Mouse (Mus musculus) hindbrain, postnatal 0 days (tissue): ENCODE measurements around the gene Galns. TPM values are rescaled to one million over a fixed set of nuclear protein-coding genes. Genes with fewer than 3 reads are reported as not detected.
A peak's percentile ranks its signal among the peaks of the same experiment; 100 is the strongest.

Source experiments
- ATAC-seq: fragments of 200-750 bp; cut with Nextera tagmentation; 2 replicates; pipeline ENCODE4 v1.8.0; 2017; ENCODE audit warnings: mild to moderate bottlenecking, moderate TSS enrichment, moderate library complexity
- DNase-seq: peaks from one replicate; pipeline ENCODE4 v3.0.0-alpha.2; 2015; ENCODE audit warnings: low spot score
- H3K27ac ChIP-seq: fragments of 300-500 bp; sonication (generic); 2 replicates; pipeline ENCODE4 v1.5.1; 2014; ENCODE audit warnings: mild to moderate bottlenecking
- H3K27me3 ChIP-seq: fragments of 300-500 bp; sonication (generic); 2 replicates; pipeline ENCODE4 v1.6.1; 2014; ENCODE audit warnings: low read length, mixed read lengths; ENCODE audit not compliant: insufficient read depth
- H3K36me3 ChIP-seq: fragments of 300-500 bp; sonication (generic); 2 replicates; pipeline ENCODE4 v1.6.1; 2014; ENCODE audit warnings: low read length, mixed read lengths; ENCODE audit not compliant: insufficient read depth
- H3K4me1 ChIP-seq: fragments of 300-500 bp; sonication (generic); 2 replicates; pipeline ENCODE4 v1.6.1; 2014; ENCODE audit warnings: antibody characterized with exemption, low read length, mixed read lengths; ENCODE audit not compliant: insufficient read depth
- H3K4me2 ChIP-seq: fragments of 300-500 bp; sonication (generic); 2 replicates; pipeline ENCODE4 v1.6.1; 2014; ENCODE audit warnings: low read depth, mild to moderate bottlenecking, low read length, moderate library complexity, mixed read lengths
- H3K4me3 ChIP-seq: fragments of 300-500 bp; sonication (generic); 2 replicates; pipeline ENCODE4 v1.5.1; 2014; ENCODE audit warnings: low read length
- H3K9ac ChIP-seq: fragments of 300-500 bp; sonication (generic); replicated peaks from 2 replicates; pipeline ENCODE4 v1.6.1; 2014; ENCODE audit warnings: mild to moderate bottlenecking, low read length, moderate library complexity, mixed read lengths
- H3K9me3 ChIP-seq: fragments of 300-500 bp; sonication (generic); 2 replicates; pipeline ENCODE4 v1.6.1; 2016; ENCODE audit warnings: low read length, mixed read lengths
- CTCF ChIP-seq: IDR thresholded peaks from 2 replicates; pipeline ENCODE4 v1.5.1; 2016; ENCODE audit warnings: antibody characterized with exemption, control low read depth, low read depth
- WGBS: fragments of 180-500 bp; shearing (Covaris S2); extraction: QIAGEN DNeasy Blood & Tissue Kit; methylation state at CpG from one replicate; pipeline ENCODE4 v1.1.7; 2014; 5-methylcytosine and 5-hydroxymethylcytosine counted together
- polyA plus RNA-seq: library from polyadenylated mRNA; unstranded; fragments of >200 nt; fragmentation: Nextera tagmentation; extraction: Ambion mirVana; gene quantifications from 2 replicates; pipeline ENCODE4 v1.2.1, GENCODE M21; 2015
- total RNA-seq: library from RNA; depleted of rRNA; stranded (reverse); fragments of >200 nt; gene quantifications from 2 replicates; pipeline ENCODE4 v1.2.3, GENCODE M21; 2014

Galns gene
- total and polyA plus RNA-seq, 2 experiments from 2014 or later: 9.1 to 12.0 TPM

DNA sequence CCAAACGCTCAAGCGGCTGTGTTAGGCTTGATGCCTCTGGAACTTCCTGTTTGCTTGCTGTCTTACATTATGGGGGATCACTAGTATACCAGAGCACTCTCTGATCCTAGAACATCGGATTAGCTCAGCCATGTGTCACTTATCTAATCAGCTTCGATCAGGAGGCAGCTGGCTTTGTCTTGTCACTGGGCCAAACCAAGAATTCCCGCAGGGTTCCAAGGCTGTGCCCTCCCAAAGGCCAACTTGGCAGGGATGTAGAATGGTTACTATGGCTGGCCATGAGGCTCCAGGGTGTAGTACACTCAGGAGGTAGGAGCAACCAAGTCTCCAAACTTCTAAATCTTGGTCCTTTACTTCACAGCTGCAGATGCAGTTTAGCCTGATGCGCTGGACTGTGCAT lies 44.5 kb downstream of the Galns start:
- peak overlapping the region; percentile 78 for H3K4me3 ChIP-seq
- H3K27me3 ChIP-seq: no peaks in the 10 kb centered on the region
- peak; percentile 47 for DNase-seq
- no peaks in the 10 kb centered on the region for H3K36me3 ChIP-seq
- peak overlapping the region; percentile 94 for H3K4me2 ChIP-seq
- peak overlapping the region; percentile 75 for H3K9ac ChIP-seq
- peak overlapping the region; percentile 90 for H3K27ac ChIP-seq
- ATAC-seq: 0 out of 2 replicates have a peak, but pooled peaks have one; percentile 0
- no peak for TF ChIP-seq CTCF
- no peaks in the 10 kb centered on the region for H3K9me3 ChIP-seq
- H3K4me1 ChIP-seq: peaks cover 4% of the 10 kb centered on the region; the same call in 1 of the 2 replicates
- WGBS: 22% methylated on average over 6 of the region's 6 CpGs

DNA sequence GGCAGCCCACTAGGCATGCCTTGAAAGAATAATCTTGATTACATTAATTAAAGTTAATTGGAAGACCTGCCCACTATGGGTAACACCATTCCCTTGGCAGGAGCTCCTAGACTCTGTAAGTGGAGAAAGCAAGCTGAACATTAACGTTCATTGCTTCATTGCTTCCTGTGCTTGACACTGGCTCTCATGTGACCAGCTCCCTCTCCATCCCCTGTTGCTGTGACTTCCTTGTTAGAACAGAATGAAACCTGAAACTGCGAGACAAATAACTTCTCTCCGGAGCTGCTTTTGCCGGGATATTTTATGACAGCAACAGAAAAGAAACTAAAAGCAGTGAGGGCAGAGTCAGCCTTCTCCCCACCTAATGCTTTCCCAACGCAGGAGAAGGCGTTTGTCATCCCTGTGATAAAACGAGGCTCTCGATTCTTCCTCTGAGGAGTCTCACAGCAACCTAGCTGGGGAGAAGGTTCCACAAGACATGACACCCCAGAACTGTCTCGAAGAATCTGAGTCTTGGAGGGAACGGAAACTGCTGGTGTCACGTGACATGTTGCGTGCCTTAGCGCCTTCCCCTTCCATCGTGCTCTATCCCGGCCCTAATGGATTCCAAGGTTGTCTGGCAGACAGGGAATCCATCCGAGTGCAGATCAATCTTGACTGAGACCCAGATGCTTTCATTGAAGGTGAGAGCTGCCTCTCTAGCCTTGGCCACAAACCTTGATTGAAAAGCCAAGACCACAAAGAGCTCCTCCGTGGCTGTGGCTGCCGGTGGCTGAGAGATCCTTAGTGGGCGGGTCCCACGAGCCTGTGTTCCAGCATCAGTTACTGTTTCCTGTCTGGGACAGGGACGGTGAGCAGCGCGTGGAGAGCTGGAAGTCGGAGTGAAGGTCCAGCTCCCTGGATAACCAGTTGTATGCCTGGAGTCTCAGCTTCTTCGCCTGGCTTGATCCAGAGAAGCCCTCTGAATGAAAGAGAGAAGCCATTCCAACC lies 46.6 kb downstream of the Galns start:
- WGBS: 87% methylated on average over 25 of the region's 25 CpGs
- peaks cover 4% of the 10 kb centered on the region; the same call in 1 of the 2 replicates for H3K4me1 ChIP-seq
- ATAC-seq (no peak), DNase-seq (no peak)
- H3K9ac ChIP-seq: no peak overlapping the region
- H3K4me3 ChIP-seq: no peak overlapping the region
- no peak overlapping the region for H3K27ac ChIP-seq
- H3K9me3 ChIP-seq: no peaks in the 10 kb centered on the region
- H3K4me2 ChIP-seq: no peak overlapping the region
- TF ChIP-seq CTCF: no peak
- no peaks in the 10 kb centered on the region for H3K27me3 ChIP-seq
- no peaks in the 10 kb centered on the region for H3K36me3 ChIP-seq

DNA sequence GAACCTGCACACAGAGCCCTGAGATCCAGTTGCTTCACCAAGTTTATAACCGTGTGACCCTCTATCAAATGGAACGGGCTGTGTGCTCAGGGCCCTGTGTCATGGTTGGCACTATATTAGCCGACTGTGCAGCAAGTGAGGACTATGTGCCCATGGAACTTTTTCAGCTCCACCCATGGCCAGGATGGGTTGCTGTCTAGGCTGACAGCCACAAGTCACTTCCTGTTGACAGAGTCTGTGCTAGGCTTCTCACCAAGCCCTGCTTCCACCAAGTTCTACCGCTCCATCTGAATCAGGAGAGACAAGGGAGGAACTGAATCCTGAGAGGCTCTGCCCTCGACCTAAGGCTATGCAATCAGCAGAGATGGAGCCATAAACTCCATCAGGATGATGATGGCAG lies 50.1 kb downstream of the Galns start:
- no peaks in the 10 kb centered on the region for H3K27me3 ChIP-seq
- no peak overlapping the region for H3K4me3 ChIP-seq
- no peak for TF ChIP-seq CTCF
- no peak for ATAC-seq
- no peaks in the 10 kb centered on the region for H3K9me3 ChIP-seq
- no peaks in the 10 kb centered on the region for H3K36me3 ChIP-seq
- no peak overlapping the region for H3K4me2 ChIP-seq
- H3K27ac ChIP-seq: no peak overlapping the region
- H3K9ac ChIP-seq: no peak overlapping the region
- 79% methylated on average over 5 of the region's 5 CpGs for WGBS
- no peak for DNase-seq
- H3K4me1 ChIP-seq: no peaks in the 10 kb centered on the region

DNA sequence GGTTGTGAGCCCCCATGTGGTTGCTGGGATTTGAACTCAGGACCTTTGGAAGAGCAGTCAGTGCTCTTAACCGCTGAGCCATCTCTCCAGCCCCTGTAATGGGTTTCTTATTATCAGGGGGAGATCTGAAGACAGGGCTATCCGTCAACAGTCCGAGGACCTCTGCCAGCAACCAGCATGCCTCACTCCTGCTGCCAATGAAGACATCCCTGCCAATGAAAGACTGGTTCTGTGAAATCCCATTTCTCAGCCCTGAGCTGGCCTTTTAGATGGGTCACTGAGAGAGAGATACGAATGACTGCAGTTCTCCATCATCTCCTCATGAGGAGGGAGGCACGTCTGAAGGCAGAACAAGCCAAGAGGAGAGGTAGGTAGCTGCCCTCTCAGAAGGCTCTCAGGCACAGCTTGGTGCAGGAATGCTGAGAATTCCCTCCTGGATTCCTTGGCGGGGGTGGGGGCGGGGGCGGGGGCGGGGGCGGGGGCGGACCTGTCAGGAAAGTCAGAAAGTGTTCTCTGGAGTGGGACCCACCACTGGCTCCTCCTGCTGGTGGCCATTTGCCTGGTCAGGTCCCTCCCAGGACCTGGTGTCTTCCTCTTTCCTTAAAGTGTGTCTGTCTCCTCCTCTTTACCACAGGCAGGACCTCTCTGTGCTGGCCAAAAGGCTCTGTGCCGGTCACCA lies 52.5 kb downstream of the Galns start:
- DNase-seq (peak; percentile 36), ATAC-seq (0 out of 2 replicates have a peak, but pooled peaks have one; percentile 34)
- Histone ChIP-seq H3K4me3 (no peak overlapping the region), H3K4me2 (no peak overlapping the region), H3K9me3 (no peaks in the 10 kb centered on the region), H3K4me1 (no peaks in the 10 kb centered on the region), H3K27ac (no peak overlapping the region), H3K27me3 (no peaks in the 10 kb centered on the region), H3K9ac (no peak overlapping the region), H3K36me3 (no peaks in the 10 kb centered on the region)
- WGBS: 16% methylated on average over 11 of the region's 12 CpGs
- peak; percentile 19; the same call in 1 of the 2 replicates for TF ChIP-seq CTCF

DNA sequence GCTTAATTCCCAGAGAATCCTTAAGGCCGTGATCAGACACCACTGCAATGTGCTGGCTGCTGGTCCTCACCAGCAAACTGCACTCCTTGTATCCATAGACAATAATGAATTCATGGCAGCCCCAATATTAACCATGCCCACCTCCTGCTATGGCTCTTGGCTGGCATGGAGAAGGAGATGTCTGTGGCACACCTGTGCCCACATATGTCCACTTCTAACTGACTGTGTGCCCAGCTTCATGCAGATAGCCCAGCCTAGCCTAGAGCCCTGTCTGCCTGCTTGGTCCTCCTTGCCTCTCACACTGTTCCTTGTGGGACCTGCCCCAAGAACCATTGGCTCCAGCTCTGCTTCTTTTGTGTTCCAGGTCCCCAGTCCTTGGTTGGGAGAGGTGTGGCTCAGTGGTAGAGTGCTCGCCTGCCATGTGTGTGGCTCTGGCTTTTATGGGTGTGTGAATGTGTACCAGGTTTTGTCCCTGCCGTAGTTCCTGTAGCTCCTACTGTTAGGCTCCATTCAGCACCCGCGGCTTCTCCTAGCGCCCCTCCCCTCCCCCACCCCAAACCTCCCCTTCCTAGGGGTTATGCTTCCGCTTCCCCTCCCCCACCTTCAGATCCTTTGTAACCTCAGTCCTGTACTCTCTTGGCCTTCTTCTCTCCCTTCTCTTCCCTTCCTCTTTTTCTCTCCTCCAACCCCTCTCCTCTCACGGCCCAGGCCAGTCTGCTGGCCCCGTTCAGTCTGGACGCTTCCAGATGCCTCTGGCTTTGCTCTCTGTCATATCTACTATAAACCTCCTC lies 53.8 kb downstream of the Galns start:
- ATAC-seq (no peak), DNase-seq (no peak)
- no peak overlapping the region for H3K4me3 ChIP-seq
- TF ChIP-seq CTCF: no peak
- no peak overlapping the region for H3K9ac ChIP-seq
- no peaks in the 10 kb centered on the region for H3K4me1 ChIP-seq
- H3K4me2 ChIP-seq: no peak overlapping the region
- no peak overlapping the region for H3K27ac ChIP-seq
- WGBS: 48% methylated on average over 10 of the region's 10 CpGs
- no peaks in the 10 kb centered on the region for H3K27me3 ChIP-seq
- H3K36me3 ChIP-seq: no peaks in the 10 kb centered on the region
- no peaks in the 10 kb centered on the region for H3K9me3 ChIP-seq
